Mouse (Mus musculus) embryonic facial prominence, embryonic 15.5 days (tissue): ENCODE measurements around the gene Ung. TPM values are rescaled to one million over a fixed set of nuclear protein-coding genes. Genes with fewer than 3 reads are reported as not detected.

Source experiments
- ATAC-seq: fragments of 200-750 bp; cut with Nextera tagmentation; 2 replicates; pipeline ENCODE4 v1.8.0; 2017; ENCODE audit warnings: low read depth, moderate TSS enrichment; ENCODE audit not compliant: insufficient number of reproducible peaks, low FRiP score, low TSS enrichment
- H3K27ac ChIP-seq: fragments of 300-500 bp; sonication (generic); replicated peaks from 2 replicates; pipeline ENCODE4 v1.5.1; 2015; ENCODE audit warnings: mild to moderate bottlenecking, inconsistent platforms
- H3K27me3 ChIP-seq: fragments of 300-500 bp; sonication (generic); 2 replicates; pipeline ENCODE4 v1.6.1; 2015; ENCODE audit warnings: inconsistent platforms
- H3K36me3 ChIP-seq: fragments of 300-500 bp; sonication (generic); 2 replicates; pipeline ENCODE4 v1.6.1; 2015; ENCODE audit warnings: mild to moderate bottlenecking, inconsistent platforms
- H3K4me1 ChIP-seq: fragments of 300-500 bp; sonication (generic); 2 replicates; pipeline ENCODE4 v1.6.1; 2015; ENCODE audit warnings: inconsistent platforms
- H3K4me2 ChIP-seq: fragments of 300-500 bp; sonication (generic); replicated peaks from 2 replicates; pipeline ENCODE4 v1.6.1; 2015; ENCODE audit warnings: mild to moderate bottlenecking, inconsistent platforms
- H3K4me3 ChIP-seq: fragments of 300-500 bp; sonication (generic); replicated peaks from 2 replicates; pipeline ENCODE4 v1.5.1; 2015; ENCODE audit warnings: mild to moderate bottlenecking, inconsistent platforms
- H3K9ac ChIP-seq: fragments of 300-500 bp; sonication (generic); 2 replicates; pipeline ENCODE4 v1.6.1; 2015; ENCODE audit warnings: inconsistent platforms
- H3K9me3 ChIP-seq: fragments of 300-500 bp; sonication (generic); replicated peaks from 2 replicates; pipeline ENCODE4 v1.6.1; 2016; ENCODE audit warnings: inconsistent platforms
- WGBS: fragments of 180-500 bp; shearing (Covaris S2); methylation state at CpG from one replicate; pipeline ENCODE4 v1.1.7; 2015; 5-methylcytosine and 5-hydroxymethylcytosine counted together
- polyA plus RNA-seq: library from polyadenylated mRNA; unstranded; fragments of >200 nt; fragmentation: Nextera tagmentation; extraction: Ambion mirVana; gene quantifications from 2 replicates; pipeline ENCODE4 v1.2.1, GENCODE M21; 2015

Ung gene
- polyA plus RNA-seq, 1 experiment from 2014 or later: 37.1 TPM

GRCm38 (mm10) chr5:114132841-114133240 lies 2.7 kb downstream of the Ung start:
- Histone ChIP-seq H3K36me3 (peaks cover 18% of the 10 kb centered on the region), H3K4me1 (peaks cover 26% of the 10 kb centered on the region), H3K4me2 (no peak overlapping the region), H3K27me3 (no peaks in the 10 kb centered on the region), H3K4me3 (no peak overlapping the region), H3K9me3 (no peaks in the 10 kb centered on the region), H3K27ac (no peak overlapping the region), H3K9ac (no peak overlapping the region)
- WGBS: 86% methylated on average over 6 of the region's 6 CpGs
- ATAC-seq: no peak

GRCm38 (mm10) chr5:114134091-114134534 lies 3.9 kb downstream of the Ung start:
- H3K27ac ChIP-seq: no peak overlapping the region
- peaks cover 20% of the 10 kb centered on the region for H3K36me3 ChIP-seq
- no peaks in the 10 kb centered on the region for H3K9me3 ChIP-seq
- WGBS: 43% methylated on average over 6 of the region's 6 CpGs
- no peak overlapping the region for H3K4me2 ChIP-seq
- no peak overlapping the region for H3K9ac ChIP-seq
- no peak overlapping the region for H3K4me3 ChIP-seq
- ATAC-seq: no peak
- H3K4me1 ChIP-seq: peaks cover 33% of the 10 kb centered on the region
- H3K27me3 ChIP-seq: no peaks in the 10 kb centered on the region

GRCm38 (mm10) chr5:114135516-114135915 lies 5.3 kb downstream of the Ung start:
- ATAC-seq: no peak
- Histone ChIP-seq H3K27ac (no peak overlapping the region), H3K36me3 (peaks cover 20% of the 10 kb centered on the region), H3K4me3 (no peak overlapping the region), H3K4me1 (peaks cover 26% of the 10 kb centered on the region), H3K4me2 (no peak overlapping the region), H3K27me3 (no peaks in the 10 kb centered on the region), H3K9ac (no peak overlapping the region), H3K9me3 (no peaks in the 10 kb centered on the region)
- 86% methylated on average over 10 of the region's 10 CpGs for WGBS

GRCm38 (mm10) chr5:114137481-114138276 lies 7.5 kb downstream of the Ung start:
- H3K4me3 ChIP-seq: no peak overlapping the region
- no peaks in the 10 kb centered on the region for H3K9me3 ChIP-seq
- no peak overlapping the region for H3K27ac ChIP-seq
- no peak overlapping the region for H3K9ac ChIP-seq
- H3K4me1 ChIP-seq: peaks cover 13% of the 10 kb centered on the region
- no peak for ATAC-seq
- H3K36me3 ChIP-seq: peaks cover 20% of the 10 kb centered on the region
- 80% methylated on average over 15 of the region's 15 CpGs for WGBS
- H3K4me2 ChIP-seq: no peak overlapping the region
- no peaks in the 10 kb centered on the region for H3K27me3 ChIP-seq

GRCm38 (mm10) chr5:114138277-114139164 lies 8.3 kb downstream of the Ung start:
- H3K4me3 ChIP-seq: no peak overlapping the region
- H3K27me3 ChIP-seq: no peaks in the 10 kb centered on the region
- H3K9me3 ChIP-seq: no peaks in the 10 kb centered on the region
- no peak overlapping the region for H3K4me2 ChIP-seq
- peaks cover 10% of the 10 kb centered on the region for H3K4me1 ChIP-seq
- peaks cover 20% of the 10 kb centered on the region for H3K36me3 ChIP-seq
- ATAC-seq: no peak
- peak overlapping the region; percentile 65; the same call in 1 of the 2 replicates for H3K27ac ChIP-seq
- no peak overlapping the region for H3K9ac ChIP-seq
- WGBS: 68% methylated on average over 21 of the region's 21 CpGs

GRCm38 (mm10) chr5:114139175-114139574 lies 9.0 kb downstream of the Ung start:
- Histone ChIP-seq H3K4me3 (no peak overlapping the region), H3K27ac (no peak overlapping the region), H3K36me3 (peaks cover 20% of the 10 kb centered on the region), H3K9me3 (no peaks in the 10 kb centered on the region), H3K4me1 (peaks cover 10% of the 10 kb centered on the region), H3K9ac (no peak overlapping the region), H3K4me2 (no peak overlapping the region), H3K27me3 (no peaks in the 10 kb centered on the region)
- no peak for ATAC-seq
- WGBS: 68% methylated on average over 9 of the region's 9 CpGs

- Histone ChIP-seq H3K9ac (no peak within 1 kb of the TSS), H3K4me3 (no peak within 1 kb of the TSS), H3K9me3 (no peaks in the 10 kb centered on the region), H3K27me3 (no peaks in the 10 kb centered on the region), H3K27ac (no peak within 1 kb of the TSS), H3K4me1 (no peaks in the 10 kb centered on the region), H3K4me2 (no peak within 1 kb of the TSS), H3K36me3 (no peaks in the 10 kb centered on the region)
- ATAC-seq: no peak
- 35% methylated on average over 19 of the region's 19 CpGs for WGBS
Observed at GRCm38 (mm10) chr5:114146028-114146888, 16.1 kb downstream of the Ung start, which contains the start of gene Acacb. TSS of gene Acacb (plus strand) at chr5:114146535.

- Histone ChIP-seq H3K9ac (no peak overlapping the region), H3K27me3 (no peaks in the 10 kb centered on the region), H3K4me3 (no peak overlapping the region), H3K4me1 (no peaks in the 10 kb centered on the region), H3K27ac (no peak overlapping the region), H3K4me2 (no peak overlapping the region), H3K9me3 (no peaks in the 10 kb centered on the region), H3K36me3 (no peaks in the 10 kb centered on the region)
- ATAC-seq: no peak
- 75% methylated on average over 14 of the region's 14 CpGs for WGBS
Observed at GRCm38 (mm10) chr5:114147043-114147972, 17.1 kb downstream of the Ung start.

GRCm38 (mm10) chr5:114152359-114153092 lies 22.3 kb downstream of the Ung start:
- Histone ChIP-seq H3K4me2 (no peak overlapping the region), H3K9ac (no peak overlapping the region), H3K4me3 (no peak overlapping the region), H3K27ac (no peak overlapping the region), H3K9me3 (no peaks in the 10 kb centered on the region), H3K36me3 (no peaks in the 10 kb centered on the region), H3K4me1 (no peaks in the 10 kb centered on the region), H3K27me3 (no peaks in the 10 kb centered on the region)
- WGBS: 84% methylated on average over 12 of the region's 12 CpGs
- ATAC-seq: no peak
